Mouse (Mus musculus) ES-Bruce4 (cell line): Measurements from ENCODE around the gene Aim2.

Experiments used
- CTCF ChIP-seq: IDR thresholded peaks from one replicate; pipeline ENCODE4 v1.8.1; 2011; ENCODE audit warnings: low read depth, low read length
- EP300 ChIP-seq: IDR thresholded peaks from 2 replicates; pipeline ENCODE4 v1.6.1; 2011; ENCODE audit warnings: low read depth, low read length; ENCODE audit not compliant: insufficient read depth
- POLR2A ChIP-seq: IDR thresholded peaks from one replicate; pipeline ENCODE4 v1.8.1; 2011; ENCODE audit warnings: low read length; ENCODE audit not compliant: insufficient read depth

GRCm38 (mm10) chr1:173367356-173368046 lies 16.8 kb downstream of the Aim2 start, which contains the start of gene Cadm3:
- TF ChIP-seq CTCF (no peak), POLR2A (no peak), EP300 (no peak)
